Mouse (Mus musculus): ENCODE data around the gene Gm38431. TPM values are rescaled to one million over a fixed set of nuclear protein-coding genes. Genes with fewer than 3 reads are reported as not detected.

The Gm38431 gene
- polyA plus RNA-seq, 1 experiment from 2014 or later, result 2.0 TPM

DNA sequence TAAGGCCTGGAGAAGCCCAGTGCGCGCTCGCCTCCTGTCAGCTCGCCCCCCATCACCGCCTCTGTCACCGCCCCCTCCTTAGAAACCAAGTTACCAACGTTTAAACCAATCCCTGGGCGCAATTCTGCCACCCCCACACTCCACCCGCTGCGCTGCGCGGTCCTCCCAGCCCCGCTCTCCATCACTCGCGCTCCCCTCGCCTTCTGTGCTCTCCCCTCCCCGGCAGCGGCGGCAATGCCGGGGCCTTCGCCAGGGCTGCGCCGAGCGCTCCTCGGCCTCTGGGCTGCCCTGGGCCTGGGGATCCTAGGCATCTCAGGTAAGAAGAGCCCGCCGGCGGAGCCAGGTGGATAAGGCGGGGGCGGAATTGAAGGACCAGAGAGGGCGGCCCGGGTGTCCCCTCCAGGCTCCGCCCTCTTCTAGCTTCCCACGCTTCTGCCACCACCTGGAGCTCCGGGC is 59.9 kb downstream of the Gm38431 start, which contains the start of gene Icam5:
Gene Icam5, plus strand, starts transcription at position 178 of the 456 bp plus-strand sequence.
- under 1% methylated on average over 35 of the region's 35 CpGs for WGBS
- peaks cover 25% of the 10 kb centered on the region for H3K4me1 ChIP-seq (ENCODE audit: control insufficient read depth, insufficient read depth, low read length)
- DNase-seq (peak; percentile 61), ATAC-seq (ENCODE audit: low FRiP score, low TSS enrichment) (peak; percentile 16; the same call in 1 of the 2 replicates)
- H3K4me3 ChIP-seq (replicated peaks; ENCODE audit: low read depth, low read length), result peak within 1 kb of the TSS; percentile 49
- no peaks in the 10 kb centered on the region for H3K36me3 ChIP-seq (ENCODE audit: control insufficient read depth, insufficient read depth, low read length)
- no peaks in the 10 kb centered on the region for H3K9me3 ChIP-seq (ENCODE audit: control insufficient read depth, low read length)
- H3K27ac ChIP-seq (replicated peaks; ENCODE audit: low read depth, low read length), result no peak within 1 kb of the TSS
- peaks cover 92% of the 10 kb centered on the region for H3K27me3 ChIP-seq (ENCODE audit: control insufficient read depth, insufficient read depth, low read length)
- peak within 1 kb of the TSS; percentile 57 for H3K9ac ChIP-seq (replicated peaks; ENCODE audit: low read length)
- H3K4me2 ChIP-seq (ENCODE audit: low read length), result peak within 1 kb of the TSS; percentile 93

DNA sequence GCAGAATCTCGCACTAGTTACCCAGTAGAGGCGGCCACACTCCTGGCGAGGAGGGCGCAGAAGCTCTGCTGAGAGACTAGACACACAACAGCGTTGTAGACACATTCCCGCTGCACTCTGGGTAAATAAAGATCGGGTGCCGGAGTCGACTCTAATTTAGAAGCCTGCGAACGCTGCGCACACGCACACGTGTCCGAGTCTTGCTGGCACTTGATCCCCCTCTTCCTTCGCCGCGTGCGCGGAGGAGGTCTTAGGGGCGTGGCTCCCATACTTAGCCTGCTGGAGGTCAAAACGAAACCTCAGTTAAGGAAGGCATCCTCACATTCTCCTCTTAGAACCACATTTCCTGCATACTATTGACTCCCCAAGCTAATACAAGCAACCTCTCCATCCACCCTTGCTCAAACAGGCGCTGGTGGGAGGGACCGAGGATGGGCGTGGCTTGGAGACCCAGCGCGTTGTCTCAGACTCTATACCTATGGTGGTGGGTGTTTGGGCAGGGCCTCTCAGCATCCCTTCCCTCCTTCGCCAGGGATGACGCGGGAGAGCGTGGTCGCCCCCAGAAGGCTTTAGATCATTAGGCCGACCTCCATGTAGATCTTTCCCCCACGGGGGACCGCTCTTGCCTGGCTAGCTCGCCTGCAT is 60.4 kb downstream of the Gm38431 start:
- H3K4me2 ChIP-seq (ENCODE audit: low read length), result peak overlapping the region; percentile 93
- H3K9ac ChIP-seq (replicated peaks; ENCODE audit: low read length), result no peak overlapping the region; the same call in 1 of the 2 replicates
- H3K36me3 ChIP-seq (ENCODE audit: control insufficient read depth, insufficient read depth, low read length), result no peaks in the 10 kb centered on the region
- peak overlapping the region; percentile 49 for H3K4me3 ChIP-seq (replicated peaks; ENCODE audit: low read depth, low read length)
- peak; percentile 77 for DNase-seq
- H3K27me3 ChIP-seq (ENCODE audit: control insufficient read depth, insufficient read depth, low read length), result peaks cover 87% of the 10 kb centered on the region
- H3K9me3 ChIP-seq (ENCODE audit: control insufficient read depth, low read length), result no peaks in the 10 kb centered on the region
- no peak overlapping the region for H3K27ac ChIP-seq (replicated peaks; ENCODE audit: low read depth, low read length)
- under 1% methylated on average over 36 of the region's 36 CpGs for WGBS
- peaks cover 25% of the 10 kb centered on the region for H3K4me1 ChIP-seq (ENCODE audit: control insufficient read depth, insufficient read depth, low read length)
- peak; percentile 61 for ATAC-seq (ENCODE audit: low FRiP score, low TSS enrichment)

DNA sequence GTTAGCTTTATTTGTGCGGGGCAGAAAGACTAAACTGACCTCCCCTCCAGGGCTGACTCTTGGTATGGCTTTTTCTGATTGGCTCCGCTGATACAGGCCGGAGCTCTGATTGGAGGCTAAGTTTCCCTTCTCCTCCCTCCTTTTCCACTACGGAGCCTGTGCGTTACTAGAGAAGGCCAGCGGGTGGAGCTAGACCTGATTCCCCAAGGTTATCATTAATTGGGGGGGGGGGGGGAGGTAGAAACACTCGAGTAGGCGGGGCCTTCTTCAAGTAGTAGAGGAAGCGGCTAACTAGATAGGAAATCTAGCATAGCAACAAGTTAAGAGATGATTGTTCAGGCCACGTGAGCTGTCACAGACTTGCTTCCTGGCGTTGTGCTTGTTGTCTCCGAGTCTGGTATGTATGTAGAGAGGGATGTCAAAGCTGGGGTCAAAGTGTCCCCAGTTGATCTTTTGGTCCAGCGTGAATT is 61.0 kb downstream of the Gm38431 start:
- DNase-seq, result peak; percentile 82
- Histone ChIP-seq H3K4me2 (ENCODE audit: low read length) (peak overlapping the region; percentile 93), H3K4me1 (ENCODE audit: control insufficient read depth, insufficient read depth, low read length) (peaks cover 25% of the 10 kb centered on the region), H3K9me3 (ENCODE audit: control insufficient read depth, low read length) (no peaks in the 10 kb centered on the region), H3K36me3 (ENCODE audit: control insufficient read depth, insufficient read depth, low read length) (no peaks in the 10 kb centered on the region), H3K4me3 (replicated peaks; ENCODE audit: low read depth, low read length) (peak overlapping the region; percentile 49), H3K27ac (replicated peaks; ENCODE audit: low read depth, low read length) (no peak overlapping the region), H3K27me3 (ENCODE audit: control insufficient read depth, insufficient read depth, low read length) (peaks cover 85% of the 10 kb centered on the region), H3K9ac (replicated peaks; ENCODE audit: low read length) (no peak overlapping the region; the same call in 1 of the 2 replicates)
- ATAC-seq (ENCODE audit: low FRiP score, low TSS enrichment), result 0 out of 2 replicates have a peak, but pooled peaks have one; percentile 55
- WGBS, result under 1% methylated on average over 13 of the region's 13 CpGs

DNA sequence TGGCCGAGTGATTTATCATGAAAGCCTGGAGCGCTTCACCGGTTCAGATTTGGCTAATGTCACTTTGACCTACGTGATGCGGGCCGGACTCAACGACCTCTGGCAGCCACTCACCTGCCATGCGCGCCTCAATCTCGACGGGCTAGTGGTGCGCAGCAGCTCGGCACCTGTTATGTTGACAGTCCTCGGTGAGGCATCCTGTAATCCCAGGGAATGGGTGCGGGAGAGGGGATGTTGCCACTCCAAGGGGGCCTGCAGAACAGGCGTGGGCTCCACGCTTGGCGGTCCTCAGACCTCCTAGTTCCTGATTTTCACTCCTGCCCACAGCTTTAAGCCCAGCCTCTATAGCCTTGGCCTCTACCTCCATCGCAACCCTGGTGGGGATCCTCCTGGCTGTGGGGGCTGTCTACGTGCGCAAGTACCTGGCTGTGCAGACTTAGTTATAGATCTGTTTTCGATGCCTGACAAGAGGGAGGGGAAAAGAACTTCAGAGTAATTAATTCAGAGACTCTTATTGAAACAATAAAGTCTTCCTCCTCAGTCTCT is 61.7 kb downstream of the Gm38431 start:
- peaks cover 78% of the 10 kb centered on the region for H3K27me3 ChIP-seq (ENCODE audit: control insufficient read depth, insufficient read depth, low read length)

DNA sequence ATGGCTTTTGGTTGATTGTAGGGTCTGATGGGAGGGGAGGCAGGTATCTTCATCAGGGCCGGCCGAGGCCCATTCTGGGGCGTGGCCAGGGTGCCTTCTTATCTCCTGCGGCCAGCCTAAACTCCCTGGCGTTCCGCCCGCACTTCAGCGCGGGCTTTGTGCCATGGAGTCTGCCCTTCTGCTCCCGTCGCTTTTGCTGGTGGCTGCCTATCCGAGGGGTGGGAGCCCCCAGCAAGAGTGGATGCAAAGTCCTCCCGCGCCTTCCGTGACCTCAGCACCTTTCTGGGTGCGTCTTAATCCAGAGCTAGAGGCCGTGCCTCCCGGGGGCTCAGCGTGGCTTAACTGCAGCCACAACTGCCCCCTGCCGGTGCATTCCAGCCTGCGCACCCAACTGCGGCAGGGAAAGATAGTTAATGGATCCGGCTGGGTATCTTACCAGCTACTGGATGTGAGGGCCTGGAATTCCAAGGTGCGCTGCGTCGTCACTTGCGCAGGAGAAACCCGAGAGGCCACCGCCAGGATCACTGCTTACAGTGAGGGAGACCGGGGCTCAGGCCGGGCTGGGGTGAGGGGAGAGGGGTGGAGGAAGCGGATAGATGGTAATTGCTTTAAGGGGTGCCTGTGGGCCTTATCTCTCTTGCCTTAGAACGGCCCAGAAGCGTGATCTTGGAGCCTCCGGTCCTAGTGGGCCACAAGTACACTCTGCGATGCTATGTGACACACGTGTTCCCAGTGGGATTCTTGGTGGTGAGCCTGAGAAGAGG is 62.3 kb downstream of the Gm38431 start, which contains the start of gene Icam4:
Gene Icam4, plus strand, starts transcription at position 83 of the 764 bp plus-strand sequence.
- no peaks in the 10 kb centered on the region for H3K9me3 ChIP-seq (ENCODE audit: control insufficient read depth, low read length)
- H3K27me3 ChIP-seq (ENCODE audit: control insufficient read depth, insufficient read depth, low read length), result peaks cover 72% of the 10 kb centered on the region
- no peak within 1 kb of the TSS for H3K4me3 ChIP-seq (replicated peaks; ENCODE audit: low read depth, low read length)
- 3% methylated on average over 37 of the region's 37 CpGs for WGBS
- peaks cover 25% of the 10 kb centered on the region for H3K4me1 ChIP-seq (ENCODE audit: control insufficient read depth, insufficient read depth, low read length)
- H3K9ac ChIP-seq (replicated peaks; ENCODE audit: low read length), result 0 out of 2 replicates have a peak within 1 kb of the TSS, but pooled peaks have one; percentile 14
- no peak within 1 kb of the TSS for H3K27ac ChIP-seq (replicated peaks; ENCODE audit: low read depth, low read length)
- no peaks in the 10 kb centered on the region for H3K36me3 ChIP-seq (ENCODE audit: control insufficient read depth, insufficient read depth, low read length)
- peak within 1 kb of the TSS; percentile 42 for H3K4me2 ChIP-seq (ENCODE audit: low read length)
- ATAC-seq (ENCODE audit: low FRiP score, low TSS enrichment) (no peak), DNase-seq (peak; percentile 80)

More for the DNA sequence above, 61.7 kb downstream of the Gm38431 start:
- H3K27ac ChIP-seq (replicated peaks; ENCODE audit: low read depth, low read length), result no peak overlapping the region
- 25% methylated on average over 22 of the region's 22 CpGs for WGBS
- H3K9me3 ChIP-seq (ENCODE audit: control insufficient read depth, low read length), result no peaks in the 10 kb centered on the region
- 0 out of 2 replicates have a peak overlapping the region, but pooled peaks have one; percentile 14 for H3K9ac ChIP-seq (replicated peaks; ENCODE audit: low read length)
- no peaks in the 10 kb centered on the region for H3K36me3 ChIP-seq (ENCODE audit: control insufficient read depth, insufficient read depth, low read length)
- no peak overlapping the region for H3K4me3 ChIP-seq (replicated peaks; ENCODE audit: low read depth, low read length)
- DNase-seq (no peak), ATAC-seq (ENCODE audit: low FRiP score, low TSS enrichment) (no peak)
- H3K4me2 ChIP-seq (ENCODE audit: low read length), result peak overlapping the region; percentile 93; the same call in 1 of the 2 replicates
- H3K4me1 ChIP-seq (ENCODE audit: control insufficient read depth, insufficient read depth, low read length), result peaks cover 25% of the 10 kb centered on the region

DNA sequence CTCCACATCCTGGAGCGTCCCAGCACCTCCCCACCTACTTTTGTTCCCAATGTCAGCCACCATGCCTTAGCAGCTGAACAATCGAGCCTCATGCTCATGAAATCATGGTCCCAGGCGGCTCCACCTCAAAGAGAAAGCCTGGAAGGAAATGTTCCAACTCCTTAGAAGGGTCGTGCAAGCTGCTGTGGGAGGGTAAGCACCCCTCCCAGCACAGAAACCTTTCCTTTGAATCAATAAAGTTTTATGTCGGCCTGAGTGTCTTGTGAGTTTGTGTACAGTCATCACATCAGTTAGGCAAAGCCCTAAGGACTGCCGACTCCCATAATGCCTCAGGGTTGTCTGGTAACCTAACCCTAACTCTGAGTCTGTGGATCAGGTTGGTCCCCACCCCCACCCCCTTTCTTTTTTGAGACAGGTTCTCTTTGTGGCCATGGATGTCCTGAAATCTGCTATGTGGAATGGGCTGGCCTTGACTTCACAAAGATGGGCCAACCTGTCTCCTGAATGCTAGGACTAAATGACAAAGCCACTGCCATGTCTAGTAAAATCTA is 63.2 kb downstream of the Gm38431 start:
- H3K27ac ChIP-seq (replicated peaks; ENCODE audit: low read depth, low read length), result no peak overlapping the region
- H3K27me3 ChIP-seq (ENCODE audit: control insufficient read depth, insufficient read depth, low read length), result peaks cover 63% of the 10 kb centered on the region
- H3K36me3 ChIP-seq (ENCODE audit: control insufficient read depth, insufficient read depth, low read length), result no peaks in the 10 kb centered on the region
- no peaks in the 10 kb centered on the region for H3K9me3 ChIP-seq (ENCODE audit: control insufficient read depth, low read length)
- H3K4me3 ChIP-seq (replicated peaks; ENCODE audit: low read depth, low read length), result no peak overlapping the region
- DNase-seq, result no peak
- no peak for ATAC-seq (ENCODE audit: low FRiP score, low TSS enrichment)
- WGBS, result 66% methylated on average over 6 of the region's 6 CpGs
- H3K4me1 ChIP-seq (ENCODE audit: control insufficient read depth, insufficient read depth, low read length), result peaks cover 25% of the 10 kb centered on the region
- no peak overlapping the region for H3K4me2 ChIP-seq (ENCODE audit: low read length)
- H3K9ac ChIP-seq (replicated peaks; ENCODE audit: low read length), result no peak overlapping the region

DNA sequence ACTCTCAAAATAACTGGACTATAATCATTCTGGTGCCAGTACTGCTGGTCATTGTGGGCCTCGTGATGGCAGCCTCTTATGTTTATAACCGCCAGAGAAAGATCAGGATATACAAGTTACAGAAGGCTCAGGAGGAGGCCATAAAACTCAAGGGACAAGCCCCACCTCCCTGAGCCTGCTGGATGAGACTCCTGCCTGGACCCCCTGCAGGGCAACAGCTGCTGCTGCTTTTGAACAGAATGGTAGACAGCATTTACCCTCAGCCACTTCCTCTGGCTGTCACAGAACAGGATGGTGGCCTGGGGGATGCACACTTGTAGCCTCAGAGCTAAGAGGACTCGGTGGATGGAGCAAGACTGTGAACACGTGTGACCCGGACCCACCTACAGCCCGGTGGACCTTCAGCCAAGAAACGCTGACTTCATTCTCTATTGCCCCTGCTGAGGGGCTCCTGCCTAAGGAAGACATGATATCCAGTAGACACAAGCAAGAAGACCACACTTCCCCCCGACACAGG is 64.0 kb downstream of the Gm38431 start:
- Histone ChIP-seq H3K4me3 (replicated peaks; ENCODE audit: low read depth, low read length) (no peak overlapping the region), H3K9me3 (ENCODE audit: control insufficient read depth, low read length) (no peaks in the 10 kb centered on the region), H3K27ac (replicated peaks; ENCODE audit: low read depth, low read length) (no peak overlapping the region), H3K9ac (replicated peaks; ENCODE audit: low read length) (no peak overlapping the region), H3K4me2 (ENCODE audit: low read length) (no peak overlapping the region), H3K27me3 (ENCODE audit: control insufficient read depth, insufficient read depth, low read length) (peaks cover 55% of the 10 kb centered on the region), H3K4me1 (ENCODE audit: control insufficient read depth, insufficient read depth, low read length) (peaks cover 18% of the 10 kb centered on the region), H3K36me3 (ENCODE audit: control insufficient read depth, insufficient read depth, low read length) (no peaks in the 10 kb centered on the region)
- WGBS, result 53% methylated on average over 8 of the region's 8 CpGs
- DNase-seq (peak; percentile 23), ATAC-seq (ENCODE audit: low FRiP score, low TSS enrichment) (no peak)

DNA sequence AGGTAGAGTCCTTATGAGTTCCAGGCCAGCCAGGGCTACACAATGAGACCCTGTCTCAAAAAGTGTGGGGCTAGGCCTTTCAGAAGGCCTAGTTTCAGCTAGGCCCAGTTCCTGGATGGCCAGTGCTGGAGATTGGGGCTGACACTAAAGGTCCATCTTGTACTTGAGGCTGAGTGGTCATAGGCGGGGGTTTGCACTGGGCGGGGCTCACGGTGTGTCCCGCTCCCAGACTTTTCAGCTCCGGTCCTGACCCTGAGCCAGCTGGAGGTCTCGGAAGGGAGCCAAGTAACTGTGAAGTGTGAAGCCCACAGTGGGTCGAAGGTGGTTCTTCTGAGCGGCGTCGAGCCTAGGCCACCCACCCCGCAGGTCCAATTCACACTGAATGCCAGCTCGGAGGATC is 64.9 kb downstream of the Gm38431 start:
- no peaks in the 10 kb centered on the region for H3K36me3 ChIP-seq (ENCODE audit: control insufficient read depth, insufficient read depth, low read length)
- no peak for DNase-seq
- WGBS, result 88% methylated on average over 12 of the region's 12 CpGs
- no peaks in the 10 kb centered on the region for H3K9me3 ChIP-seq (ENCODE audit: control insufficient read depth, low read length)
- ATAC-seq (ENCODE audit: low FRiP score, low TSS enrichment), result no peak
- no peak overlapping the region for H3K27ac ChIP-seq (replicated peaks; ENCODE audit: low read depth, low read length)
- H3K4me2 ChIP-seq (ENCODE audit: low read length), result no peak overlapping the region
- H3K4me3 ChIP-seq (replicated peaks; ENCODE audit: low read depth, low read length), result no peak overlapping the region
- no peak overlapping the region for H3K9ac ChIP-seq (replicated peaks; ENCODE audit: low read length)
- peaks cover 45% of the 10 kb centered on the region for H3K27me3 ChIP-seq (ENCODE audit: control insufficient read depth, insufficient read depth, low read length)
- H3K4me1 ChIP-seq (ENCODE audit: control insufficient read depth, insufficient read depth, low read length), result peaks cover 13% of the 10 kb centered on the region; the same call in 1 of the 2 replicates
